Mouse (Mus musculus) midbrain, embryonic 15.5 days (tissue): ENCODE data around the gene Map2k4. TPM values are rescaled to one million over a fixed set of nuclear protein-coding genes. Genes with fewer than 3 reads are reported as not detected.

Source experiments
- ATAC-seq: fragments of 200-750 bp; cut with Nextera tagmentation; replicated peaks from 2 replicates; pipeline ENCODE4 v1.8.0; 2017; ENCODE audit warnings: moderate TSS enrichment
- H3K27ac ChIP-seq: fragments of 300-500 bp; sonication (generic); 2 replicates; pipeline ENCODE4 v1.5.1; 2015; ENCODE audit warnings: mild to moderate bottlenecking, inconsistent platforms
- H3K27me3 ChIP-seq: fragments of 300-500 bp; sonication (generic); replicated peaks from 2 replicates; pipeline ENCODE4 v1.6.1; 2015; ENCODE audit warnings: inconsistent platforms
- H3K36me3 ChIP-seq: fragments of 300-500 bp; sonication (generic); replicated peaks from 2 replicates; pipeline ENCODE4 v1.6.1; 2015; ENCODE audit warnings: inconsistent platforms
- H3K4me1 ChIP-seq: fragments of 300-500 bp; sonication (generic); 2 replicates; pipeline ENCODE4 v1.6.1; 2015; ENCODE audit warnings: inconsistent platforms
- H3K4me2 ChIP-seq: fragments of 300-500 bp; sonication (generic); 2 replicates; pipeline ENCODE4 v1.6.1; 2015; ENCODE audit warnings: inconsistent platforms, mild to moderate bottlenecking, moderate library complexity
- H3K4me3 ChIP-seq: fragments of 300-500 bp; sonication (generic); 2 replicates; pipeline ENCODE4 v1.5.1; 2015; ENCODE audit warnings: mild to moderate bottlenecking, inconsistent platforms
- H3K9ac ChIP-seq: fragments of 300-500 bp; sonication (generic); 2 replicates; pipeline ENCODE4 v1.6.1; 2015; ENCODE audit warnings: mild to moderate bottlenecking, inconsistent platforms
- H3K9me3 ChIP-seq: fragments of 300-500 bp; sonication (generic); 2 replicates; pipeline ENCODE4 v1.6.1; 2016; ENCODE audit warnings: inconsistent platforms
- WGBS: fragments of 180-500 bp; shearing (Covaris S2); methylation state at CpG from one replicate; pipeline ENCODE4 v1.1.7; 2015; ENCODE audit warnings: mixed read lengths; 5-methylcytosine and 5-hydroxymethylcytosine counted together
- polyA plus RNA-seq: library from polyadenylated mRNA; unstranded; fragments of >200 nt; fragmentation: Nextera tagmentation; extraction: Ambion mirVana; gene quantifications from 2 replicates; pipeline ENCODE4 v1.2.1, GENCODE M21; 2015

The Map2k4 gene
- polyA plus RNA-seq, 1 experiment from 2014 or later: 96.0 TPM

DNA sequence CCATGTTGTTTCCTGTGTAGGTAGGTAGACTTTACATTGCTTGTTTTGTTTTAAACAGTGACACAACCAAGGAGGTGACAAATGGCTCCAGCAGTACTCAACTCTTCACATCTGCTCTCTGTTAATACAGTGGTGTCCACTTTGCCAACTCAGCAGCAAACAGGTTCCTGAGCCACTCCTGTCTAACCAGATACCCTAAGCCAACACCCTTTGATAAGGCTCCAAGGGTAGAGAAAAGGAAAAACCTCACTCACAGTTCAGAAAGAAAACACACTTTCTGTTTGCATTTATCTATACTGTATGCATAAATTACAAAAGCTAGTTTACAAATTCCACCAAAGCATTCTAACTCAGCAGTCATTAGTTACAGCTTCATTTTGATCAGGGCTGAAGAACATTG lies 48.2 kb downstream of the Map2k4 start:
- Histone ChIP-seq H3K27ac (no peak overlapping the region), H3K4me3 (no peak overlapping the region), H3K9ac (no peak overlapping the region), H3K27me3 (no peaks in the 10 kb centered on the region), H3K4me1 (no peaks in the 10 kb centered on the region), H3K4me2 (no peak overlapping the region), H3K36me3 (no peaks in the 10 kb centered on the region), H3K9me3 (no peaks in the 10 kb centered on the region)
- no peak for ATAC-seq

DNA sequence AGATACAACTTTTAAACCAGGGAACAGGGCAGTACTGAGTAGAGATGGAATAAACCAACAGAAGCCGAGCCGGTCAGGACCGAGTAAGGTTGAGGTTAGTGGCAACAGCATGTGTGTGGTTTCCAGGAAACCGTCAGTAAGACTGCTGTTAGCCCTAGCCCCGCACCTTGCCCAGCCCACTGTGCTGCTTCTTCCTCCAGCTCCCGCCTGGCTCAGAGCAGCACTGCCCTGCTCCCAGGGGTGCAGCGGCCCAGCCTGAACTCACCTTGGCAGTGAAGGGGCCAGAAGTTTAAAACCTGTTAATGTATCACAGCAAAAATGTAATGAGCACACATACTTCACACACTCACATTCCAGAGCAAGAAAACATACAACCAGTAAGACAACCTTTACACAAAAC lies 53.4 kb downstream of the Map2k4 start:
- ATAC-seq: no peak
- WGBS: 93% methylated on average over 7 of the region's 7 CpGs
- Histone ChIP-seq H3K4me2 (no peak overlapping the region), H3K27ac (no peak overlapping the region), H3K9ac (no peak overlapping the region), H3K4me1 (no peaks in the 10 kb centered on the region), H3K36me3 (no peaks in the 10 kb centered on the region), H3K27me3 (no peaks in the 10 kb centered on the region), H3K4me3 (no peak overlapping the region), H3K9me3 (no peaks in the 10 kb centered on the region)

DNA sequence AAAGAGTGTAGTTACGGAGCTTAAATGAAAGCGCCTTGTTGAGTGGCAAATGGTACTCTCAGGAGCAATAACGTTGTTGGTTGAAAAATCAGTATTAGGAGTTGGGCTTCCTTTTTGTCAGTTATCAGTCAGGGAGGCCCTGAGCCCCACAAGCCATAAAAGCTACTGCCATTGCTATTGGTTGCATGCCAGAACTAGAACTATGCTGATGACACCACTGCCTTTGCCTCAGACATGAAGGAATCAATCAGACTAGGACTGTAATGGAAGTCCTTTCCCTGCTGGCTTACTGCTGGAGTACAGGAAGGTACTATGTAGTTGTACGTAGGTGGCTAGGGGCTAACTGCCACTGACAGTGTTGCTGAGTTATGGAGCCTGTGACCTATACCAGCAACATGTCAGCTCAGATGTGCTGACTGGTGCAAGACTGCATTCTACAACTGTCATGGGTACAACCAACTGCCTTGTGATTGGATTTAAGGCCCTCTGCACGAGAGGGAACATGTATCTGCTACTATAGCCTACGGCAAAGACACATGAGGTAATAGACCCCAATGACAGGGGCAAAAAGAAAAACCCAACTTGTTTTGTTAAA lies 58.4 kb downstream of the Map2k4 start:
- no peak for ATAC-seq
- Histone ChIP-seq H3K4me1 (no peaks in the 10 kb centered on the region), H3K27me3 (no peaks in the 10 kb centered on the region), H3K9me3 (no peaks in the 10 kb centered on the region), H3K27ac (no peak overlapping the region), H3K9ac (no peak overlapping the region), H3K4me3 (no peak overlapping the region), H3K36me3 (no peaks in the 10 kb centered on the region), H3K4me2 (no peak overlapping the region)
- WGBS: 96% methylated on average over 6 of the region's 6 CpGs

DNA sequence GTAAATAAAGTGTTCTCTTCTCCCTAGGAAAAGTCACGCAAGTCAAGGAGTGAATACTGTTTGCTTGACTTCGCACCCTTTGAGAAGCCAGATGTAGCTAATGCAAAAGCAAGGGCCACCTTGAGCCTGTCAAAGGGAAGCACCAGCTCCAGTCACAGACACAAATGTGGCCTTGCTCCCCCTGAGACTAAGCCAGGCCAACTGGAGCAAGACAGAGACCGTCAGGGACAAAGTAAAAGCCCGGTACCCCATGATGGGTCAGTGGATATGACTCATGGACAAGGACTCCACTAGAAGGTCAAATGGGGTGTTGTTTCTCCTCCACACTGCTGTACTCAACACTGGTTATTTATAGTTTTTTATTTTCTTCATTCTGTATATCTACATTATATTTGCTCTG lies 59.2 kb downstream of the Map2k4 start:
- H3K4me3 ChIP-seq: no peak overlapping the region
- H3K4me1 ChIP-seq: no peaks in the 10 kb centered on the region
- H3K36me3 ChIP-seq: no peaks in the 10 kb centered on the region
- ATAC-seq: no peak
- H3K4me2 ChIP-seq: no peak overlapping the region
- no peak overlapping the region for H3K27ac ChIP-seq
- H3K9ac ChIP-seq: no peak overlapping the region
- no peaks in the 10 kb centered on the region for H3K9me3 ChIP-seq
- no peaks in the 10 kb centered on the region for H3K27me3 ChIP-seq
- 96% methylated on average over 4 of the region's 4 CpGs for WGBS

DNA sequence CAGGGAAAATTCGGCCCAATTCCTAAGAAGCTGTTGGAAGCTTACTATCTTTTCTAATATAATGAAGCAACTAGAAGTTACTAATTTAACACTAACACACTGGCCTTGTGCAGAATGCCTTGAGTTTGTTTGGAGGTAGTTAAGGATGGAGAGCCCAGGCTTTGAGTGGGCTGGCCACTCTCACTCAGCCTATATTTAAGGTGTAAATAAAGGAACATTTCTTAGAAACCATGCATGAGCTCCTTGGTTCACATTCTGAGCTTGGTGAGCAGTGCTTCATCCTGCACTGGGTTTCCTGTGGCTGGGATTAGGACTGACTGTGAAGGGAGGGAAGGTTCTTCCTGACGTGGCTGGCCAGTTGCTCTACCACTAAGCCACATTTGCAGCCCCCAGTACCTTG lies 64.4 kb downstream of the Map2k4 start:
- Histone ChIP-seq H3K9me3 (no peaks in the 10 kb centered on the region), H3K9ac (no peak overlapping the region), H3K4me1 (no peaks in the 10 kb centered on the region), H3K36me3 (no peaks in the 10 kb centered on the region), H3K27ac (no peak overlapping the region), H3K4me2 (no peak overlapping the region), H3K4me3 (no peak overlapping the region), H3K27me3 (no peaks in the 10 kb centered on the region)
- WGBS: 94% methylated on average over 2 of the region's 2 CpGs
- ATAC-seq: no peak

DNA sequence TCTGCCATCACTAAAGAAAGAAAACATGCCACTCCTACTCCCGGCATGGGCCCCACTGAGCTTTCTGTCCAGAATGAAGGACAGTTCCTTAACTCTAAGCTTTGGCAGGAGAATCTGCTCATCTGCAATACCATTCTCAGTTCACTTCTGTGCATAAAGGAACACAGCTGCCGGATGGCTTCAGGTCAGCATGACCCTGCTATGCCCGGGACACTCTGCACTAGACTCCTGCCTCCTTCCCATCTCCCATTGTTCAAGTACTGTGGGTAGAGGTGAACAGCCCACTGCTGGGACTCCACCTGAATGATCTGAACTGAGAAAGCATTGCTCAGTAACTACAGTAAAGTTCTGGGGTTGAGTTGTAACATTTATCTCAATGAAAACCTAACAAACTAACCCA lies 66.5 kb downstream of the Map2k4 start:
- no peak overlapping the region for H3K4me3 ChIP-seq
- no peak overlapping the region for H3K27ac ChIP-seq
- H3K36me3 ChIP-seq: no peaks in the 10 kb centered on the region
- no peak overlapping the region for H3K9ac ChIP-seq
- WGBS: 82% methylated on average over 3 of the region's 3 CpGs
- H3K4me1 ChIP-seq: no peaks in the 10 kb centered on the region
- H3K4me2 ChIP-seq: no peak overlapping the region
- no peak for ATAC-seq
- no peaks in the 10 kb centered on the region for H3K9me3 ChIP-seq
- H3K27me3 ChIP-seq: no peaks in the 10 kb centered on the region

DNA sequence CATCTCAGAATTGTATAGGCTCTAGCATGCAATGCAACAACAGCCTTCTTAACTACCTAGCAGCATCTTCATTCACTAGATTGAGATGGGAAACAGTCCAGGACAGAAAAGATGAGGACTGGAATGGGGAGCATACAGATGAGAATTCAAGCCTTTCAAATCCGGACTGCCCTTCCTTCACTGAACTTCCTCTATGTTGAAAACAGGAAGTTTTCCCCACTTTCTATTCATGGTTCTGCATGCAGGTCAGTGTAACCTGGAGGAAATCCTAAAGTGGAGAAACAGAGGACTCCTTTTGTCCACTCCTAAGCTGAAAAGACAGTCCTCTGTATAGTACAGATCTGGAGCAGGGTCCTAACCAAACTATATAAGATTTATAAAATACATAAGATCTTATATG lies 68.1 kb downstream of the Map2k4 start:
- Histone ChIP-seq H3K9ac (no peak overlapping the region), H3K4me2 (no peak overlapping the region), H3K4me3 (no peak overlapping the region), H3K36me3 (no peaks in the 10 kb centered on the region), H3K4me1 (no peaks in the 10 kb centered on the region), H3K27me3 (no peaks in the 10 kb centered on the region), H3K27ac (no peak overlapping the region), H3K9me3 (no peaks in the 10 kb centered on the region)
- 79% methylated on average over 1 of the region's 1 CpGs for WGBS
- ATAC-seq: no peak

DNA sequence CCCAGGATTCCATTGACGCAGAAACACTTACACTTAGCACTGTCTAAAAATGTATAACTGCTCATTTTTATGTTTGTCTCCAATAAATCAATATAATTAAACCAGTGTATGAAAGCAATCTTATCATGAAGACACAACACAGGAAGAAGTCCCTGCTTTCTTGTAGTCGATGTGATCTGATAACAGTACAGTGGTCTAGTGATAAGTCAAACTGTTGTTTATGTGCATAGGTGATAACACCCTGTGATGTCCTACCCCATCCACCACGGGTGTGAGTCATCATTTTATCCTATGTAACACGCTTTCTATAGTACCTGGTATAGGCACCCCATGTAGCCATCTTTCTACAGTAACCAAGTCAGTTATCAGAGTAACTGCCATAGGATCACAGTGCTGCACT lies 74.3 kb downstream of the Map2k4 start:
- Histone ChIP-seq H3K9me3 (no peaks in the 10 kb centered on the region), H3K9ac (no peak overlapping the region), H3K36me3 (0 out of 2 replicates have a peak, but pooled peaks cover 5% of the 10 kb centered on the region), H3K4me2 (no peak overlapping the region), H3K4me3 (no peak overlapping the region), H3K27me3 (no peaks in the 10 kb centered on the region), H3K4me1 (no peaks in the 10 kb centered on the region), H3K27ac (0 out of 2 replicates have a peak overlapping the region, but pooled peaks have one; percentile 19)
- no peak for ATAC-seq
- 89% methylated on average over 4 of the region's 4 CpGs for WGBS

DNA sequence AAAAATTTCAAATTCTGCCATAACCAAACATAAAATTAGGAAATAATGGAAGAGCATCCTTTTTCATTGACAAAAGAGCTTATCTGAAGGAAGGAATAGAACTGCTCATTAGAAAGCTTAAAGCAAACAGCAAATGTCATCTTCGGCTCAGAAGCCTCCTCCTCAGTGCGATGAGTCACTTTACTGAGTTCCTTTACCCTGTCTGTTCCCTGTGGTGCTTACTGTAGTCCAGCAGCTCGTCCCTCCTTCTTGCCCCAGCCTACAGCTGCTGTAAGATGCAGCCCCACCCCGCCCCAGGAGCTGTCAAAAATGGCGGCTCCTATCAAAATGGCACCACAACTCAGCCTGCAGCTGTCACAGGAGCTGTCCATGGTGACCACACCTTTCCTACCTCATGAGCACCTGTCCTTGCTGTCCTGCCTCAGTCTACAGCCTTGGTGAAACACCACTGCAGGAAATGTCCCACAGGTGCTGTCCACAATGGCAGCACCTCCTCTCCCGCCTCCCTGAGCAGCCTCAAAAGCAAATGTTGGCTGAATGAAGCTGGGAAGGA lies 75.3 kb downstream of the Map2k4 start:
- Histone ChIP-seq H3K9ac (no peak overlapping the region), H3K27me3 (no peaks in the 10 kb centered on the region), H3K36me3 (0 out of 2 replicates have a peak, but pooled peaks cover 8% of the 10 kb centered on the region), H3K9me3 (no peaks in the 10 kb centered on the region), H3K4me3 (no peak overlapping the region), H3K27ac (0 out of 2 replicates have a peak overlapping the region, but pooled peaks have one; percentile 19), H3K4me2 (no peak overlapping the region), H3K4me1 (no peaks in the 10 kb centered on the region)
- ATAC-seq: no peak
- WGBS: 85% methylated on average over 6 of the region's 6 CpGs

DNA sequence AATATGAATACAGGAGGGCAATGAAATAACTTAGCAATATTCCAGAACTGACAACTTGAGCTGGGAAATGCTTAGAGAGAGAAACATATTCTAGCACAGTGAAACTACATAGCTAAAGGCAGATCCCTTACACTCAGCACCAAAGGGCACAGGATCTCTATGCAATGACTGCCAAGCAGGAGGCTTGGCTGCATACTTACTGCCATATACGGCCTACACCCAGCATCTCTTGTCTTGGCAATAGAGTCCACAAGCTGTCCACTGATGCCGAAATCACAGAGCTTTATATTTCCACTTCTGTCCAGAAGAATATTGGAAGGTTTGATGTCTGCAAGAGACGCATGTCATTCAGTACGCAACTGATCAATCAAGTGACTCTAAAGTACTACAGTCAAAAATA lies 81.3 kb downstream of the Map2k4 start:
- no peak overlapping the region for H3K4me3 ChIP-seq
- ATAC-seq: no peak
- 95% methylated on average over 4 of the region's 4 CpGs for WGBS
- H3K36me3 ChIP-seq: peaks cover 18% of the 10 kb centered on the region; the same call in 1 of the 2 replicates
- no peaks in the 10 kb centered on the region for H3K9me3 ChIP-seq
- H3K4me2 ChIP-seq: no peak overlapping the region
- H3K27me3 ChIP-seq: no peaks in the 10 kb centered on the region
- no peak overlapping the region for H3K9ac ChIP-seq
- H3K27ac ChIP-seq: no peak overlapping the region
- no peaks in the 10 kb centered on the region for H3K4me1 ChIP-seq

DNA sequence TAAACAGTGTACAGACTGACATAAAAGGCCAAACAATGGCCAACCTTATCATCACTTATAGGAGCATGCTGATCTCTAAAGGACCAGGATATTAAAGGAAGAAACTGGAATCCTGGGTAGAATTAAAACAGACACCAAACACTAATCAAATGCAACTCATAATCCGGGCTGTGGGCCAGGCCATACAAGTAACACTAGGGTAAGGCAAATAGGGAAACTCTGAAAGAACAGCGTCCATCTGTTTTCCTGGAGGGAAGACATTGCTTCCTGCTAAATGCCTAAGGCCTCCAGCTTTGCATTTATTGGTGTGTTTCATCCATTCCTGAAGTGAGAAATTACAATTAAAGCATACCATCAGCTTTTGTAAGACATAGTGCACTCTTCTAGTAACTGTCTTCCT lies 81.9 kb downstream of the Map2k4 start:
- Histone ChIP-seq H3K4me2 (no peak overlapping the region), H3K9me3 (no peaks in the 10 kb centered on the region), H3K27me3 (no peaks in the 10 kb centered on the region), H3K9ac (no peak overlapping the region), H3K36me3 (peaks cover 18% of the 10 kb centered on the region; the same call in 1 of the 2 replicates), H3K4me3 (no peak overlapping the region), H3K27ac (no peak overlapping the region), H3K4me1 (no peaks in the 10 kb centered on the region)
- WGBS: 91% methylated on average over 2 of the region's 2 CpGs
- ATAC-seq: no peak

DNA sequence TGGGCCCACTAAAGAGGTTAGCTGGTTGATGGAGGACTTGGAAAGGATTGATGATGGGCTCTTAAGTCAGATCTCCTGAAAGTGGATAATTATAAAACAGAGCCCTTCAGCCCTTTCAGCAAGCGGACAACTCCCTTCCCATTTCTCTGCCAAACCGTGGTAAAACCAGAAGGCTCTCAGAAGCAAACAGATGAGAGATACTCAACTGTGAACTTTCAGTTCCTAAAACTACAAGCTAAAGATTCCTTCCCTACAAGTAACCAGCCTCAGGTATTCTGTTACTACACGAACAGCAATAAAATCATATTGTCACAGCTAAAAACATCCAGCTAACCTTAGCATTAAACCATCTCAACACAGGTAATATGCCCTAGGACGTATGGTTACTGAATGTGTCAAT lies 83.2 kb downstream of the Map2k4 start:
- H3K4me2 ChIP-seq: no peak overlapping the region
- H3K9ac ChIP-seq: no peak overlapping the region
- no peak overlapping the region for H3K4me3 ChIP-seq
- no peak overlapping the region for H3K27ac ChIP-seq
- no peaks in the 10 kb centered on the region for H3K4me1 ChIP-seq
- H3K27me3 ChIP-seq: no peaks in the 10 kb centered on the region
- no peak for ATAC-seq
- peaks cover 18% of the 10 kb centered on the region; the same call in 1 of the 2 replicates for H3K36me3 ChIP-seq
- WGBS: 91% methylated on average over 4 of the region's 4 CpGs
- H3K9me3 ChIP-seq: no peaks in the 10 kb centered on the region

DNA sequence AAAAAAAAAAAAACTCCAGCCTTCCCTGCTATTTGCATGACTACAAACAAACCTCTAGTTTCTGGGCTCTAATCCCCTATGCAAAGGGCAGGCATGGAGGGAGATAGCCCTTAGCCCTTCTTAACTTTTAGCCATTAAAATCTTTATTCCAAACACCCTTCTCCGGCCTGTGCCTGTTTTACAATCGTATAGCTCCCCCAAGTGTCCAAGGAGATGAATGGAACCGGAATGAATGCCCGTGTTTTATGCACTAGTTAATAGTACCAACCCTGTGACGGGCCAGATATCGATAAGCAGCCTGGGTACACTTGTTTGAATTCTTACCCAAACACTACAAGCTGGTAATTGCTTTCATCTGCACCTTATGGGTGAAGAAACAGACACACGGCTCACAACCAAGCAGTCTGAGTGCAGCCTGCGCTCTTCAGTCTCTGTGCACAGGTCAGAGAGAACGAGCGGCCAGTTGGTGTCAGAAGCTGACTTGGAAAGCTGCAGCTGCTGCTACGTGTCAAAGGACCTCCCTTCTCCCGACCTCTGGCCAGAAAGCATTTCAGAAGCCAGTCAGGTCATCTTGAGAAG lies 109.2 kb downstream of the Map2k4 start:
- ATAC-seq: peak; percentile 77; the same call in 1 of the 2 replicates
- 0 out of 2 replicates have a peak overlapping the region, but pooled peaks have one; percentile 28 for H3K4me2 ChIP-seq
- H3K9ac ChIP-seq: no peak overlapping the region

More for the DNA sequence above, 109.2 kb downstream of the Map2k4 start:
- H3K4me1 ChIP-seq: no peaks in the 10 kb centered on the region
- H3K36me3 ChIP-seq: no peaks in the 10 kb centered on the region
- no peaks in the 10 kb centered on the region for H3K9me3 ChIP-seq
- 28% methylated on average over 12 of the region's 12 CpGs for WGBS
- no peaks in the 10 kb centered on the region for H3K27me3 ChIP-seq
- no peak overlapping the region for H3K4me3 ChIP-seq
- H3K27ac ChIP-seq: no peak overlapping the region
